Mouse (Mus musculus) adrenal gland, adult 18-20 months (tissue): ENCODE measurements around the gene Mydgf. TPM values are rescaled to one million over a fixed set of nuclear protein-coding genes. Genes with fewer than 3 reads are reported as not detected.

Experiments used
- DNase-seq, 2 experiments: peaks; one replicate each; pipeline ENCODE4 v3.0.0; 2021 to 2022; ENCODE audit warnings: low spot score in 2 of 2
- microRNA-seq, 2 experiments: library from miRNA; unstranded; fragments of <30 nt; microRNA quantifications; one replicate each; pipeline ENCODE4 v1.2.0; 2021; ENCODE audit warnings: borderline number of aligned reads in 2 of 2
- total RNA-seq, 2 experiments: library from RNA; stranded (reverse); gene quantifications; 1 replicate in 1 of 2; 2 replicates in 1 of 2; pipeline ENCODE4 v1.2.3; 2021

Gene Mydgf
- total RNA-seq, 2 experiments from 2014 or later = 49.6 to 56.6 TPM

DNA sequence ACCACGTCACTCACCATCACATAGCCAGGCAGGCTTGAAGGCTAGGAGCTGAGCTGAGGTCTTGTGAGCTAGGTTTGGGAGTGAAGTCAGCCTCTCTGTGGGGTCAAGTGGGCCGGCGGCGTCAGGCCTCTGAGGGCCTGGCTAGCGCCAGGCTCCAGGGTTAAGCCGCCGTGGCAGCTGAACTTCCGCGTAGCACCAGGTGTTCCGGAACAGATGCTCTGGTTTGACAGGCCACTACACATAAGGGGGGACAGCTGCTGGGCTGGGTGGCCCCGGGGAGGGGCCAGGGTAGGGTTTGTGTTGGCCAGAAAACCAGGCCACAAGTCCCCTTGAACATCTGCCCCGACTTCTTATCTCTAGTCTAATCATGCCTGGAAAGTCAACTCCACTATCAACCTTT lies 36.3 kb downstream of the Mydgf start:
- DNase-seq = no peak

DNA sequence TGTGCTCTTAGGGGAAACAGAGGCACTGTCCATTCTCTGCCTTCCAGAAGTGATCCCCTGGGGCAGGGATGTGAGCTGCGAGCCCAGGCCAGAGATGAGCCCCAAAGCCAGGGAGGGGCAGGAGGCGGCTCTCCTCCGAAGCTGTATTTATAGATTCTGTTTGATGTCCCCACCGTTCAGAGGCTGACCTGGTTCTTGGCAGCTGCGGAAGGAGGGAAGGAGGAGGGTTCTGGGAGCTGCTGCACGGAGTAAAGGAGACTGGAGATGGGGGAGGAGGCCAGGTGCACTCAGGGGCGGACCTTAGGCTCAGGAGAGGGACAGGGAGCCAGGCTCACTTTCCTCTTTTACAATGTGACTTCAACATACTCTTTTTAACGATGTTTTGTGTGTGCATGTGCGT lies 37.6 kb downstream of the Mydgf start:
- no peak for DNase-seq

DNA sequence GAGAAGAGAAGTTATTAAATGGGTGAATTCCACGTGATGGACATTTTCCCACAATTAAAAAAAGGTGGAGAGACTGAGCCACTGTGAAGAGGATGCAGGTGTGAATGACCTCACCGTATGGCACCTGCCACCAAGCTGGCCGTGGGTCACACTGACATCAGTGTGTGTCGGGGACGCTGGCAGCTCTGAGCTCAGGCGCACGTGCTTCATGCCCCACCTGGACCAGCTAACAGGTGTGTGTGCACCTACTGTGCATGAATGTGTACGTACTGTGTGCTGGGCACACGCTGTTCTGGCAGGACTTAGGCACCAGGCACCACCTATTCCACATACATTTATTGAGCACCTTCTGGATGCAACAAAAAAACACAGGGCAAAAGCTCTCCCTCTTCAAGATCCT lies 39.2 kb downstream of the Mydgf start:
- DNase-seq = no peak

DNA sequence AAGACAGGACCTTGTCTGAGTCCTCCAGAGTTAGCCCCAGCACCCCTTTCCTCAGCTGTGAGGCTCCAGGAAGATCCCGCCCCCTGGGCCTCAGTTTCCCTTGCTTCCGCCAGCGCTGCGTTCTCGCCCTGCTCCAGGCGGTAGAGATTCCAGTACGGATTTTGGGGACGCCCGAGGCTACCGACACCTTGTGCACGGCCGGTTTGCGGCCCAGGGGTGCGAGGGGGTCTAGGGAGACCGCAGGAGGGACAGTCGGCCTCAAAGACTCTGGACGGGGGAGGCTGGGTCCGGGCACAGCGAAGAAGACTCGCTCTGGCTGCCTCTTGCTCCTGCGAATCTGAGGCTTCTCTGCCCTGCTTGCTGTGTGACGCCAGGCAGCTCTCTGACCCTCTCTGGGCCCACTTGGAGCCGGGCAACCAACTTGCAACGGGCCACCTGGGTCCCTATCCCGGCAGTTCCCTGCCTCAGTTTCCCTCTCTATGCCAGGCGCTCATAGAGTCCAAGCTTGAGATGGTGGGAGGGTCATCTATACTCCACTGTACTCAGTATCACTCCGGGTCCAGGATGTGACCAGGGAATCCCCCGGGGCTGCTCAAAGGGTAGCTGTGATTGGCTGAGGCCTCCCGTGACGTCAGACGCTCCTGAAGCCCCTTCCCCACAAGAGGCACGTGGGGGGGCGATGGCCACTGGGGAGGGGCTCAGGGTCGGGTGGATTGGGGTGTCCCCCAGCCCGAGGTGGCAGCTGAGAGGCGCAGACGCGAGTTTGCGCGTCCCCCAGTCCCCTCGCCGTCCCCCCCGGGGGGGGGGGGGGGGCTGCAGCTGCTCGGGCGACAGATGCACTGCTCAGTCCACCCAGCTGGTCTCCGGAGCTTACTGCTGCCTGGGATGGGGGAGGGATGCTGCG lies 41.8 kb downstream of the Mydgf start:
- DNase-seq = no peak

DNA sequence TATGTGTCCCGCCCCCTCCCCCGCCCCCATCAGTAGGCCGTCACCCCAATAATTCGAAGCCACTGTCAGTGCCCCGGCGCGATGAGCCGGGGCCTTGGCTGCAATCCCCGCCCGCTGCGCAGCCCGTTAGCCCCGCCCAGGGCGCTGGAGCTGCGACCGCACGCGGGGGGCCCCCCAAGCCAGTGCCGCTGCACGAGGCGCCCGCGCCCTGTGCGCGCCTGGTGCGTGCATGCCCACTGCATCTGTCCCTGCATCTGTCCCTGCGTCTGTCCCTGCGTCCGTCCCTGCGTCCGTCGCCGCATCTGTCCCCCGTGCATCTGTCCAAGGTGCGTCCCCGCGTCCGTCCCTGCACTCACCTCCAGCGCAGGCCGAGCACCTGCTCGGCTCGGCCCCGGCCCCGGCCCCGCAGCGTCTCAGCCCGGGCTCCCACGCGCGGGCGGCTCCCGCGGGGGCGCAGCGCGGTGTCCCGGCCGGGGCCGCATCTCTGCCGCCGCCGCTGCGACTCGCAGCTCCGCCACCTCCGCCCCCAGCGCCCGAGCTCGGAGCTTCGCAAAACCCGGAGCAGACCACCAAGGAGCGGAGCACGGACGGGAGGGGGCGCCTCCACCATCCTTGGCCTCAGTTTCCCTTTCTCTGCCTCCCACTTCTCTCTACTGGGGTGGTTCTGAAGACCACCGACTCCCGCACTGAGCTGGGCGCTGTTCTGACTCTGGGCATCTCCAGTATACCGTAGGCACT lies 43.7 kb downstream of the Mydgf start, which contains the start of gene Sema6b:
Gene Sema6b, minus strand, starts transcription at position 486 of the 738 bp plus-strand sequence.
- DNase-seq = peak; percentile 52 to 72

DNA sequence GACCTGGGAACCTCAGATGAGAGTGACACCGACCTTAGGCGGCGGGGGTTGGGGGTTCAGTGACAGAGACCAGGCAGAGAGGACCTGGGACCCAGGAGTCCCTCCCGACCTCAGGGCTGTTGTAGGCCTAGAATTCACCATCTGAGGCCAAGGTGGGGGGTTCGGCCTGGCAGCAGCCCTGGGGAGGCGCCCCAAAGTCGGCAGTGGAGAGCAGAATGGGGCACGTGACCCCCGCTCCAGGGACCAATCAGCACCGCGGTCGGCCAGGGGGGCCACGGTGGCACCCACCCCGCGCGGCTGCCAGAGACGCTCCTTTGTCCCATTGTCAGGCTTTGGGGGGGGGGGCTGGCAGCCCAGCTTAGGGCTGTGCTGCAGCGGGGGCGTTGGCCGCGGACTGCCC lies 44.4 kb downstream of the Mydgf start:
- no peak for DNase-seq

DNA sequence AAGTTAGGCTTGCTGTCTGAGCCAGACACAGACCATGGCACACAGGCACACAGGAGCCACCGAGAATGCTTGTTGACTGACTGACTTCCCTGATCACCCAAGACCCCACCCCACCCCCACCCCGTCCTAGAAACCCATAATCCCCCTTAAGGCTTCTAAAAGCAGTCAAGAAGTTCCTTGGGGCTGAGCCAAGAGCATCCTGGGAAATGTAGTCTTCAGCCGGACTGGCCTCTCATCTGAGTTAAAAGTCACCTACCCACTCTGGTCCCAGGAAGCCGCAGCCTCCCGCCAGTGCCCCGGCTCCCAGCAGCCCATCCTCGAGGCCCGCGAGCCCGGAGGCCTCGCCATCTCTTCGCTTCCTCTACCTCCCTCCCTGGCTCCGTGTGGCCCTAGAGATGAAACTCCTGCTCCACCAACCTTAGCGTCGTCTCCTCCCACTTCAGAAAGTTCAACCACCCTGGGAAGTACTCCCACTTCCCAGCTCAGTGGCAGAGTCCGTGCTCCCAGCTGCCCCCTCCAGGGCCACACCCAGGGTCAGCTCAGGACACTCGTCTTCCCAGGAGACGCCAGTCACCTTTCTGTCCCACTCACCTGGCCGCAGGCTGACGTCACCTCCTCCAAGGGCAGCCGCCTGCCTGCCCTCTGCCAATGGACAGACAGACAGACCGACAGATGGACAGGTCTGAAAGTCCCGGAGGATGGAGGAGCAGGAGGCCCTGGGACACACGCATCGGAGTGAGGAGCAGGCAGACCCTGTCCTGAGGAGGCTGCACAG lies 45.7 kb downstream of the Mydgf start:
- no peak for DNase-seq

DNA sequence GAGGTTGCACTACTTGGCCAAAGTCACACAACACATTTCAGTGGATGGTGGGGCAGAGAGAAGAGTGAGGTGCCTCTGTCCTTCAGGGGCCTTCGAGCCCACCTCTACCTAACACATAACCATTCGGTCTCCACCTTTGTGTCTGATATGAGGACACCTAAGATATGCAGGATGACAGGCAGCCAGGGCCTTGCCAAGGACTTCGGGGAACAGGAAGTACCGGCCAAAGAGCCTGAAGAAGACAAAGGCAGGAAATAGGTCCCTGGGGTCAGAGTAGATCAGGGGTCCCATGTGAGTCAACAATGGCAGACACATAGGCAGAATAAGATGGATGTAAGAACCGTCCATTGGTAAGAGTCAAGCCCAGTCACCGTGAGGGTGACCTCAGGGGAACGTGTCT lies 47.2 kb downstream of the Mydgf start:
- DNase-seq = no peak

DNA sequence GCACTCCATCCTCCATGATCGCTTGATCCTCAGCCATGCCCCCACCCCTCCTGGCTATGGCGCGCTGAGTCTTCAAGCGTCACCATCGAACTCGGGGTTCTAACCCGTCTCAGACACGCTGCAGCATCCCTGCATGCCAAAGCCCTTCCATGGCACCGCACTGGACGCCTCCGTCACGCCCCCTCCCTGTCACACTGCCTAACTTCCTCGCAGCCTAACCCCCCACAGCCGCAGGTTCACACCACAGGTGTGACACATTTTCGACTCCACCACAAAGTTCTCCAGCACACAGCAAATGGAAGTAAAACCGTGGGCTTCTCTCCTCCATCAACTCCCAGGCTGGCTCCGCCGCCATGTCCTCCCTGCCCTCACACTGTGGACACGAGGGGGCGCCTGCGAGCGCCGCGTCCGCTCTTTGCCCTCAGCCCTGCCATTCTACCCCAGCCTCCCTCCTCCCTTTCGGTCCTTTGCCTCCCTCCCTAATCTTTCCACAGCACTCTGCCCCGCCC lies 49.2 kb downstream of the Mydgf start:
- DNase-seq = peak; percentile 74 to 84

DNA sequence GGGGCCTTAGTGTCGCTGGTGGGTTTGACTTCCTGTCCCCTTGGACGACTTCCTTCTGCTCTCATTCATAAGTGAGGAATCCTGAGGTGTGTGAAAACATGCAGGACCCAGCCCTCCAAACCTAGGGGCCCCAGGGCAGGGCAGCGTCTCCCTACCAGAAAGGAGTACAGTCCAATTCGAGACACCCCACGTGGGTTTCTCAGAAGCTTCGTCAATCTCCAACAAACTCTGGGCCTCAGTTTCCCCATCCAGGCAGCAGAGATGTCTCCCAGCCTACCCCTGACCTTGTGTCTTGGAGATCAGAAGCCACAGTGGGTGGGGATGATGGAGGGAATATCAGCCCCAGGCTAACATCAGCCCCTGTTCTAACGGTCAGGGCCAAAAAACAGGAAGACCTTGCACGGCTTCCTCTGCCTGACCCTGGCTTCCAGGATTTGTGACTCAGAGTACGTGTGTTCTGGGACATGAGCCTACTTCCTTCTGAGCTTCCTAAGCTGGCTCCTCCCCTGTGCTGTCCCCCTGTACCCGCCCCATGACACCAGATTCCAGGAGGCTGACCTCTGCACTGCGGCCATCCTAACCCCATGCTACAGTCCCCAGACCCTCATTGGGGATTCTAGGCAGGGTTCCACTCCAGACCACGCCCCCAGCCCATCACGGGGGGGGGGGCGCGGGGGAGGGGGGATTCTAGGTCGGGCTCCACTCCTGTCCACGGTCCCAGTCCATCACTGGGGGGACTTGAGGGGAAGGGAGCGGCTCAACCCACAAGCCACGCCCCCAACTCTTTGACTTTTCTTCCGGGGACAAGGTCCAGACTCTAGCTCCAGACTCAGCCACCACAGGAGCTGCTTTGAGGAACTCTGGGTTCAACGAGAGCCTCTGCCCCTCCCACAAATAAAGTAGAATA lies 50.0 kb downstream of the Mydgf start:
- DNase-seq = peak; percentile 56 to 60

DNA sequence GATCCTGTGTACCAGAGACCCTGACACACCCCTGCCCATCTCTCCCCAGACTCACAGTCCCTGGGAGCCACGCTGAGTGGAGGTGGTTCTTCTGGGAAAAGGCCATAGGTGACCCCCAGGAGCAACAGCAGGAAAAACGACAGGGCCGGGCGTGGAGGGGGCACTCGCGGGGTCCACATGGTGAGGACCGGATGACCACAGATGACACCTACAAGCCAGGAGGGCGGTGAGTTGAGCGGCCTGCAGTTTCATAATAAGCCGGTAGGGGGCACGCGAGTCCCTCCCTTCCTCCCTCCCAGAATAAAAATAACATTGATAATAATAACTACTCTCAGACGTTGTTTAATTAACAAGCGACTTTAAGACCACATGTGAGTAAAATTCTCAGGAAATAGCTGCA lies 51.1 kb downstream of the Mydgf start:
- peak; percentile 65 to 73 for DNase-seq

DNA sequence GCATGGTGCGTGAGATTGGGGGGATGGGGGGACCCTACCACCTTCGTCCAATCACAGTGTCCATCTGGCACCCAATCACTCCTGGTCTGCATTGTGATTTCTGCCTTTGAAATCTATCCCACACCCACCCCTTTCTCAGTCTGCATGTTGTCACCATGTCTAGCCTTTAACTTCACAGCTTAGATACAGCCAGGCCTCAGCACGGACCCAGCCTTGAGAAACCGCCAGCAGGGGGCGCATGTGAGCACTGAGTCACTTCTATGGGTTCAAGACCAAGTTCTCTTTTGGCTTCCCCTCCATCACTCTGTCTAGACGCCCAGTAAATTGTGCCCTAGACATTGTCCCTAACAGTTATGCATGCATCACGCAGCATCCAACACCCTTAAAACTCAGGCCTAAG lies 51.9 kb downstream of the Mydgf start:
- peak; percentile 72 to 78 for DNase-seq

DNA sequence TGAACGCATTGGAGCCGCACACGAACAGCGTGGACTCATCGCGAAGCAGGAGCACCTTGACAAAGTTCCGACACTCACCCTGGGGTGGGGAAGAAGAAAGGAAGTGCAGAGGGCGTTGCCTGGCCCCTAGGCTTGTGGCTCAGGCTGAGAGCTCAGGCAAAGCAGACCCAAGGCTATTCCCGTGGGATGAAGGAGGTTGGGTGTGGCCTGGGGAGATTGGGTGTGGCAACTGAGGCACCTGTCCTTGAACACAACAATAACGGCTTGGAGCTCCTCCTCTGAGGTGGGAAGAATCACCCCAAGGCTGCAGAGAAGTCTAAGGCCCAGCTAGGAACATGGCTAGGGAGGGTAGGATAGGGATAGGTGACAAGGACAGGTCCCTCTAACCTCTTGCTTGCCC lies 52.6 kb downstream of the Mydgf start:
- DNase-seq = no peak

DNA sequence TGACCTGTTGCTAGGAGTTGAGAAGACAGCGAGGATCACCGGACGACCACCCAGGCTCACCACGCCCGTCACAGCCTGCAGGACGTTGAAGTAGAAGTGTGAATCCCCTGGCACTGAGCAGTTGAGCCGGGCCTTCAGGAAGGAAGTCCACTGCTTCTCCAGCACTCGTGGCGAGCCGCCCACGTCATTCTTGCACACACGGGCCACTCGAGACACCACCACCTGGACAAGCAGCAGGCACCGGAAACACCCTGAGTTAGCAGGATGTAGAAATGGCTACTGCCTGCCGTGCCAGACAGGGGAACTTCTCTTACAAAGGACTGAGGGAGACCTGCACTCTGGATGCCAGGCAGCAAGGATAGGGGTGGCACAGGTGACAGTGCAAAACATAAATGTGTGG lies 55.5 kb downstream of the Mydgf start:
- no peak for DNase-seq

DNA sequence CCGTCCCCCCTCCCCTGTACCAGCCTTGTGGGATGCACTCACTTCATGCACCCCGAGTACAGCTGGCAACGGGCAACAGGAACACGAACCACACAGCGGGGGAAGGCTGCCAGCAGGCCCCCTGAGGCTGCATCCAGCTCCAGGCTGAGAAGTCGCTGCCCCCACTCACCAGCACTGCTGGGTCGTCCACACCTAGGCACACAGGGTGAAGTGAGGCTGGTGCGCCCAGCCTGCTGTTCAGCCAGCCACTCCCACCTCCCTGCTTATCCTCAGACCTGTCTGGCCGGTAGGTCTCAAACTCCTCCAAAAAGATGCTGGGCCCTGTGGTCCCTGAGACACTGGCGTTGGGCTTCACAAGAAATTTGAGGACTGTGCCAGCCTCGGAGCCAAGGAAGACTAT lies 57.5 kb downstream of the Mydgf start:
- DNase-seq = no peak

Small RNA genes within 50 kb of the gene (microRNA-seq; reads per million reads assigned to microRNA genes)
- gene Gm44397 = 0 reads per million in 2 experiments

Other genes with a start within 250 kb of the Mydgf start
- 1 to 10 TPM; 2.3 to 3.5 TPM for gene Zfp119b, start 234.4 kb downstream of the Mydgf start, total RNA-seq
- gene Ebi3, start 231.3 kb downstream of the Mydgf start, total RNA-seq = 1 to 10 TPM in 1 of 2 experiments, under 1 TPM in 1; 0.70 to 1.3 TPM
- gene Yju2, start 224.8 kb downstream of the Mydgf start, total RNA-seq = 10 to 100 TPM; 17.4 to 17.9 TPM
- gene Shd, start 213.5 kb downstream of the Mydgf start, total RNA-seq = 1 to 10 TPM; 2.0 to 2.2 TPM
- gene Fsd1, start 197.4 kb downstream of the Mydgf start, total RNA-seq = 1 to 10 TPM; 2.3 to 4.3 TPM
- 1 to 10 TPM; 5.1 to 5.4 TPM for gene Stap2, start 178.3 kb downstream of the Mydgf start, total RNA-seq
- 10 to 100 TPM; 68.1 to 97.5 TPM for gene Mpnd, start 178.2 kb downstream of the Mydgf start, total RNA-seq
- gene Sh3gl1, start 147.3 kb downstream of the Mydgf start, total RNA-seq = 10 to 100 TPM; 38.3 to 39.0 TPM
- 1 to 10 TPM; 2.1 to 2.3 TPM for gene Chaf1a, start 143.5 kb downstream of the Mydgf start, total RNA-seq
- 10 to 100 TPM; 63.6 to 77.6 TPM for gene Ubxn6, start 108.9 kb downstream of the Mydgf start, total RNA-seq
- gene Hdgfl2, start 104.3 kb downstream of the Mydgf start, total RNA-seq = 10 to 100 TPM; 53.9 to 67.0 TPM
- gene Plin4, start 74.1 kb downstream of the Mydgf start, total RNA-seq = 100 to 1,000 TPM in 1 of 2 experiments, 10 to 100 TPM in 1; 65.0 to 212 TPM
- 10 to 100 TPM; 53.7 to 67.4 TPM for gene Plin5, start 66.3 kb downstream of the Mydgf start, total RNA-seq
- 10 to 100 TPM; 21.2 to 57.7 TPM for gene Lrg1, start 61.9 kb downstream of the Mydgf start, total RNA-seq
- gene Sema6b, start 43.6 kb downstream of the Mydgf start, total RNA-seq = 1 to 10 TPM; 6.3 to 7.0 TPM
- 1 to 10 TPM; 1.9 to 2.5 TPM for gene Tnfaip8l1, start 21.4 kb downstream of the Mydgf start, total RNA-seq
- gene Dpp9, start 35.0 kb upstream of the Mydgf start, total RNA-seq = 10 to 100 TPM; 35.8 to 37.6 TPM
- 10 to 100 TPM; 29.2 to 30.2 TPM for gene Fem1a, start 72.9 kb upstream of the Mydgf start, total RNA-seq
- 10 to 100 TPM; 23.1 to 26.7 TPM for gene Ticam1, start 92.9 kb upstream of the Mydgf start, total RNA-seq
- 10 to 100 TPM; 66.0 to 84.7 TPM for gene Plin3, start 109.0 kb upstream of the Mydgf start, total RNA-seq
- not detected for gene Arrdc5, start 116.4 kb upstream of the Mydgf start, total RNA-seq
- 1 to 10 TPM; 1.8 to 3.1 TPM for gene Uhrf1, start 119.4 kb upstream of the Mydgf start, total RNA-seq
- gene Kdm4b, start 142.1 kb upstream of the Mydgf start, total RNA-seq = 10 to 100 TPM; 31.9 to 39.9 TPM